Mouse (Mus musculus) E14TG2a.4 (cell line): Measurements from ENCODE around the gene Gli3.

Experiments used
- H3K27me3 ChIP-seq: 2 replicates; pipeline ENCODE4 v1.6.1; 2014; ENCODE audit warnings: low read length, control low read depth; ENCODE audit not compliant: insufficient read depth
- H3K36me3 ChIP-seq: 2 replicates; pipeline ENCODE4 v1.6.1; 2014; ENCODE audit warnings: low read length, control low read depth; ENCODE audit not compliant: insufficient read depth
- H3K4me1 ChIP-seq: replicated peaks from 2 replicates; pipeline ENCODE4 v1.6.1; 2014; ENCODE audit warnings: low read depth, low read length, control low read depth
- H3K4me3 ChIP-seq: replicated peaks from 2 replicates; pipeline ENCODE4 v1.5.1; 2014; ENCODE audit warnings: mild to moderate bottlenecking, low read length
- H3K9me3 ChIP-seq: 2 replicates; pipeline ENCODE4 v1.6.1; 2014; ENCODE audit warnings: low read length, control low read depth
- CTCF ChIP-seq: conservative IDR thresholded peaks from 2 replicates; pipeline ENCODE4 v1.5.1; 2014; ENCODE audit warnings: low read length
- NANOG ChIP-seq: IDR thresholded peaks from 2 replicates; pipeline ENCODE4 v1.6.1; 2014; ENCODE audit warnings: borderline replicate concordance, low read length, mixed read lengths
- POU5F1 ChIP-seq: IDR thresholded peaks from 2 replicates; pipeline ENCODE4 v1.6.1; 2014; ENCODE audit warnings: low read length, borderline replicate concordance

The Gli3 gene

DNA sequence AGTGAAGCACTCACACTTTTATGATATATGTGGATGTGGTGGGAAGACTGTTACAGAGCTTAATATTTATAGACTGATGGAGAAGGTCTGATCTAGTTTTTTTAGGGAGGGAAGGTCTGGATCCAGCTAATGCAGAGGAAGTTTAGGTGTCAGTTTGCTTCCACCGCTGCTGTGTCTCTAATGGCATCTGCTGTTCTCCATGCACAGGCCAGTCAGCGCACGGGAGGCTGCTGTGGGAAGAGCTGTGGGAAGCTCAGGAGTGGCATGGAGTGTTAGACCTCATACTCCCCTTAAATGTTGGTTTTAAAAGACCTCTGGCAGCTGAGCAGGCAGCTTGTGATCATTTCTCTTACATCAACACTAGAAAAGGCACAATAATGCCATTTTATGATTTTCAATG is 7.0 kb downstream of the Gli3 start:
- Histone ChIP-seq H3K4me3 (no peak overlapping the region), H3K36me3 (no peaks in the 10 kb centered on the region), H3K9me3 (no peaks in the 10 kb centered on the region), H3K27me3 (peaks cover 7% of the 10 kb centered on the region), H3K4me1 (peaks cover 2% of the 10 kb centered on the region)
- TF ChIP-seq NANOG = no peak
- TF ChIP-seq POU5F1 = no peak
- no peak for TF ChIP-seq CTCF

DNA sequence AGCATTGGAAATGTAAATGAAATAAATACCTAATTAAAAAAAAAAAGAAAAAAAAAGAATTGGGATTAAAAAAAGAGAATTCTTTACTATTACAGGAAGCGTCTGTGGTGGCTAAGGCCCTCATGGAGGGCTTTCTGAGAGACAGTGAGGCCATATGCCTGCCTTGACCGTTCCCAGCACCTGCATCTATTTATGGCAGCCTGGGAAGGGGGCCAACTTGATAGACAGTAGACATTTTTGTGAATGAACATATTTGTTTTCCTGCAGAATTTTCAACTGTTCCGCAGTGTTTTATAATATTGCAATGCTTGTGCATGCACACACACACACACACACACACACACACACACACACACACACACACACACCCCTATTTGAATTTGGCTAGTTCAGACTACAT is 9.7 kb downstream of the Gli3 start:
- no peaks in the 10 kb centered on the region for H3K27me3 ChIP-seq
- H3K9me3 ChIP-seq = no peaks in the 10 kb centered on the region
- no peak for TF ChIP-seq NANOG
- no peak for TF ChIP-seq POU5F1
- no peak for TF ChIP-seq CTCF
- H3K4me3 ChIP-seq = no peak overlapping the region
- no peaks in the 10 kb centered on the region for H3K4me1 ChIP-seq
- no peaks in the 10 kb centered on the region for H3K36me3 ChIP-seq

DNA sequence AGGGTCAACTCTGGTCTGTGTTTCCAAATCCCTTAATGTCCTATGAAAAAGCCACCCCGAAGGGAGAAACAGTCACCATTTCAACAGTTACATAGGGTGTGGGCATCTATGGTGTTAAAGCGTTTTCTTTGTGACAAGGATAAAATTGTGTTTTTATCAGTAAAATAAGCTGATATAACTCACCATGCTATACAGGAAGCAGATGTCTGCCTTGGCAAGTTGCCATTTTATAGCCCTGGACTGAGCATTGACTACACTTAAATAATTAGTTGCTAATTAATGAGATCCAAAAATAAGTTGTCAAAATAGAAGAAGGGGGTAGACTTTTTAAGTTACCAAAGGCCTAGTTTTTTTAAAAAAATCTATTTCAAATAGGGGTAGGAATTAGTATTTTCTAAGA is 11.4 kb downstream of the Gli3 start:
- Histone ChIP-seq H3K36me3 (no peaks in the 10 kb centered on the region), H3K9me3 (no peaks in the 10 kb centered on the region), H3K4me3 (no peak overlapping the region), H3K27me3 (no peaks in the 10 kb centered on the region), H3K4me1 (peaks cover 4% of the 10 kb centered on the region; the same call in 1 of the 2 replicates)
- TF ChIP-seq NANOG = no peak
- no peak for TF ChIP-seq CTCF
- TF ChIP-seq POU5F1 = no peak

DNA sequence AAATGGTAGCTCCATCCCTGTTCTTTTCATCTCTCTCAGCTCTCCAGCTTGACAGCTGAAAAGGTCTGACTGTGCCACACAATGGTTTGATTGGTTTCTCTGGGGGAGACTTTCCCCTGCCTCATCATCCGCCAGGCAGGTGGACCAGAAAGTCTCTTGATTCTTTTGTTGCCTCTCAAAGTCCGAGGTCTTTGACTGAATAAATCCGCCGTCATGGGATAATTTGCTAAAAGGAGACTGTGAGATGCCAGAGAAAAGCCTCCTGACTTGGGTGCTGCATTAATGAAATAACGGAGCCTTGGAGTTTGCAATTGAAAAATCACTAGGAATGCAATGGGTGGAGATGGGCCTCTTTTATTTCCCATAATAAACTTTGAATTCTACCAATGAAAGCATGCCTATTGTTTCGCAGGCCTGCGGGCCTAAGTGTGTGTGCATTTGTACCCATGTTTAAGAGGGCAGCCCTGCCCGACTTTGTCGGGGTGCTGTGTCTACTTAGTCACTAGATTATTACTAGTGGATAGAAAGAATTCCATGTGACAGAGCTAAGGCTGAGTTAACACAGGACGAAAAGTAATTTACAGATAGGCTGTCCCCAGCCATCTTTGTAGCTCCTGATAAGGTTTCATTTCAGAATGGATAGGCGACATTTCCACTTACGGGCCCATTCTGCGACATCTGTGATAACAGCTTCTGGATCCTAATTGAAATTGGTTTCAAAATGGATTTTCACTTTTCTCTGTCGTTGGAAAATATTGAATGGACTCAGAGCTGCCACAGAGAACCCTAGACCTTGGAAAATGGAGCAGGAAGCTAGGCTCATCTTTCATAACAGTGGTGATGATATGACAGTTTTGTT is 23.2 kb downstream of the Gli3 start:
- Histone ChIP-seq H3K36me3 (no peaks in the 10 kb centered on the region), H3K4me1 (peaks cover 4% of the 10 kb centered on the region; the same call in 1 of the 2 replicates), H3K27me3 (no peaks in the 10 kb centered on the region), H3K9me3 (no peaks in the 10 kb centered on the region), H3K4me3 (no peak overlapping the region)
- TF ChIP-seq CTCF = no peak
- no peak for TF ChIP-seq NANOG
- no peak for TF ChIP-seq POU5F1

DNA sequence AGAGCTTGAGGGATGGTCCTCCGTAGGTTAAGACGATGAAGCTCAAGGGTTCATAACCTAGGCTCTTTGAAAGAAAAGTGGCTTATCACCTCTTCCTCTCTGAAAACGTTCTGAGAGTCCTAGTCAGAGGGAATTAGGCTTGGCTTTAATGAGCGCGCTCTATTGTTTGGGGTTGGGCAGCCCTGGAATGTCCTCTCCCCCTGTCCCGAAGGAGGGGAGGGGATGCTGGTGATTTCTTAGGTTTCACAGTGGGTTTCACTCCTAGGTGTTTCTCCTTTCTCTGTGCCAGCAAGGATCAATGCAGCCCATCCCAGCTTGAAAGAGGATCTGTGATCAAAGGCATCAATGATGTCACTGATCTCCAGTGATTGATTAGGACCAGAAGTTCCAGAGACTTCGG is 24.3 kb downstream of the Gli3 start:
- Histone ChIP-seq H3K4me1 (peaks cover 4% of the 10 kb centered on the region; the same call in 1 of the 2 replicates), H3K36me3 (no peaks in the 10 kb centered on the region), H3K27me3 (no peaks in the 10 kb centered on the region), H3K9me3 (no peaks in the 10 kb centered on the region), H3K4me3 (no peak overlapping the region)
- TF ChIP-seq POU5F1 (no peak), CTCF (no peak), NANOG (no peak)

DNA sequence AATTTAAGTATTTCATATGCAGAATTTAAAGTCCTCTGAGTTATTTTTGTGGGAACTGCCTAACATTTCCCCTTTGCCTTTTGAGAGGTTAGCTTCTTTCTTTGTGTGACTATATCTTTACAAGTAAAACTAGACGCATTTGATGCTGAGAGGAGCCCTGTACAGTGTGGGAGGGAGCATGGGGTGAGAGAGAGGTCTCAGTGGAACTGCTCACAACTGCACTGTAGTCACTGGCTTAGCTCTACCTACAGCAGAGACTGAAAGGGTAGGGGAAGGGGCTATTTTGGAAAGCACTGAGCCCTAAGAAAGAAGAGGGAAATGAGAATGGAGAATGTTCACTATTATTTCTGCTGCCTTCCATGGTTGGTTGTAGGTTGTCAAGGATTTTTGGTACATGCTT is 25.0 kb downstream of the Gli3 start:
- TF ChIP-seq CTCF = no peak
- TF ChIP-seq NANOG = no peak
- TF ChIP-seq POU5F1 = no peak
- Histone ChIP-seq H3K27me3 (no peaks in the 10 kb centered on the region), H3K9me3 (no peaks in the 10 kb centered on the region), H3K4me1 (peaks cover 4% of the 10 kb centered on the region; the same call in 1 of the 2 replicates), H3K4me3 (no peak overlapping the region), H3K36me3 (no peaks in the 10 kb centered on the region)

DNA sequence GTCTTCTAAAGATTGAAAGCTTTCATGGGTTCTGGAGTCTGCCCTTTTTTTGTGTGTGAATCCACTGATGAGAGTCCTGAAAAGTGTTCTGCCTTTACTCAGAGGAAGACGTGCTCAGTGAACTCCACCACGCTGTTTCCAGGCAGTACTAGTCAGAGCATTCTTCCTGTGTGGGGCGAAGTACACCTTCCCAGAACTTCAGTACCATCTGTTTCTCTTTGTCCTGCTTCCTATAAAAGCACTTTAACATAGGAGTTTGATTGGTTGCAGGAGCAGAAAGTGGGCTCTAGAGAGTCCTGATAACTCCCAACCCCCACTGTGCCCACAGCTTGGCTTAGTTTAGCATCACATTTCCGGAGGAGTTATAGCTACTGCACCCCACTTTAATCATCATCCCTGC is 32.8 kb downstream of the Gli3 start:
- Histone ChIP-seq H3K4me1 (no peaks in the 10 kb centered on the region), H3K9me3 (no peaks in the 10 kb centered on the region), H3K4me3 (no peak overlapping the region), H3K27me3 (no peaks in the 10 kb centered on the region), H3K36me3 (no peaks in the 10 kb centered on the region)
- TF ChIP-seq POU5F1 (no peak), NANOG (no peak), CTCF (no peak)

DNA sequence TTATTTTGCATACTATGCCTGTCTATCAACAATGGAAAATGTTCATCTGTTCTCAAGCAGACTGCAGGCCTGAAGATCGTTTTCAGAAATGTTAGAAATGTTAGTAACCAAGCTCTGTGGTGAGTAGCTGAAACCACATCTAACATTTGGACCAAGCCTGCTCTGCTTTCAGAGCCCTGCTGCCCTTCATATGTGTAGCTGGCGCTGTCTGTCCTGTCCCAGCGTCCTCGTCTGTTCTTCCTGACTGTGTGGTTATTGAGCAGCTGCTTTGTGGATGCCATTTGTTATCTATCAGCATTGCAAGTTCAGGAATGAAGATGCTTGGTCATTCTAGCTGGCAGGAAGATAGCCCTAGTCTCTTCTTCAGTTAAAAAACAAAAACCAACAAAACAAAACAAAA is 35.3 kb downstream of the Gli3 start:
- Histone ChIP-seq H3K27me3 (no peaks in the 10 kb centered on the region), H3K36me3 (no peaks in the 10 kb centered on the region), H3K9me3 (no peaks in the 10 kb centered on the region), H3K4me1 (no peaks in the 10 kb centered on the region), H3K4me3 (no peak overlapping the region)
- TF ChIP-seq POU5F1 = no peak
- no peak for TF ChIP-seq CTCF
- no peak for TF ChIP-seq NANOG
